Mouse (Mus musculus) MEL (cell line): Measurements from ENCODE around the gene Ubxn10. TPM values are rescaled to one million over a fixed set of nuclear protein-coding genes. Genes with fewer than 3 reads are reported as not detected.

ENCODE experiments used
- DNase-seq: peaks from one replicate; pipeline ENCODE4 v3.0.0; 2011; ENCODE audit warnings: low read depth, low spot score
- H3K27ac ChIP-seq: 2 replicates; pipeline ENCODE4 v1.5.1; 2012; ENCODE audit warnings: low read depth, mild to moderate bottlenecking, control low read depth, low read length, moderate library complexity; ENCODE audit not compliant: control insufficient read depth
- H3K27me3 ChIP-seq, 2 experiments: fragments of 150-350 bp in 1 of 2; sonication (generic) in 1 of 2; 2 replicates each; pipeline ENCODE4 v1.6.1; 2012; ENCODE audit warnings: low read length in 2 of 2, mild to moderate bottlenecking in 2 of 2, improper control_type of control experiment in 1 of 2, moderate library complexity in 1 of 2; ENCODE audit not compliant: insufficient read depth in 2 of 2, control insufficient read depth in 1 of 2
- H3K36me3 ChIP-seq, 2 experiments: 2 replicates each; pipeline ENCODE4 v1.6.1; 2012 to 2014; ENCODE audit warnings: low read length in 2 of 2, improper control_type of control experiment in 1 of 2, inconsistent platforms in 1 of 2, mild to moderate bottlenecking in 1 of 2; ENCODE audit not compliant: insufficient read depth in 2 of 2, control insufficient read depth in 1 of 2
- H3K4me1 ChIP-seq, 2 experiments: fragments of 150-350 bp in 1 of 2; sonication (generic) in 1 of 2; 2 replicates each; pipeline ENCODE4 v1.6.1; 2012; ENCODE audit warnings: low read length in 2 of 2, improper control_type of control experiment in 1 of 2, mild to moderate bottlenecking in 1 of 2; ENCODE audit not compliant: insufficient read depth in 2 of 2, control insufficient read depth in 1 of 2
- H3K4me3 ChIP-seq, 2 experiments: fragments of 150-350 bp in 1 of 2; sonication (generic) in 1 of 2; 2 replicates each; pipeline ENCODE4 v1.5.1; 2012; ENCODE audit warnings: low read depth in 2 of 2, low read length in 2 of 2, mild to moderate bottlenecking in 2 of 2, moderate library complexity in 2 of 2, control low read depth in 1 of 2, improper control_type of control experiment in 1 of 2; ENCODE audit not compliant: control insufficient read depth in 1 of 2, insufficient read depth in 1 of 2
- H3K79me2 ChIP-seq: 2 replicates; pipeline ENCODE4 v1.6.1; 2012; ENCODE audit warnings: mild to moderate bottlenecking, low read length, moderate library complexity; ENCODE audit not compliant: control insufficient read depth, poor library complexity, insufficient read depth
- H3K9ac ChIP-seq: 2 replicates; pipeline ENCODE4 v1.6.1; 2012; ENCODE audit warnings: low read depth, mild to moderate bottlenecking, control low read depth, low read length, moderate library complexity; ENCODE audit not compliant: control insufficient read depth, poor library complexity, severe bottlenecking
- H3K9me3 ChIP-seq: fragments of 150-350 bp; sonication (generic); replicated peaks from 2 replicates; pipeline ENCODE4 v1.6.1; 2012; ENCODE audit warnings: mild to moderate bottlenecking, low read length, improper control_type of control experiment, moderate library complexity; ENCODE audit not compliant: insufficient read depth
- CHD1 ChIP-seq: IDR thresholded peaks from 2 replicates; pipeline ENCODE4 v1.6.1; 2012; ENCODE audit warnings: low read depth, mild to moderate bottlenecking, inconsistent platforms, low read length, improper control_type of control experiment
- CHD2 ChIP-seq: IDR thresholded peaks from 2 replicates; pipeline ENCODE4 v1.6.1; 2011; ENCODE audit warnings: low read length, improper control_type of control experiment
- CTCF ChIP-seq, 3 experiments: IDR thresholded peaks in 2 of 3; conservative IDR thresholded peaks in 1 of 3; 2 replicates each; pipeline ENCODE4 v1.5.1; 2011 to 2012; ENCODE audit warnings: low read length in 3 of 3, low read depth in 2 of 3, mild to moderate bottlenecking in 2 of 3, improper control_type of control experiment in 1 of 3, inconsistent platforms in 1 of 3, mixed read lengths in 1 of 3, moderate library complexity in 1 of 3; ENCODE audit not compliant: control insufficient read depth in 1 of 3, insufficient read depth in 1 of 3, poor library complexity in 1 of 3, severe bottlenecking in 1 of 3
- E2F4 ChIP-seq: IDR thresholded peaks from 2 replicates; pipeline ENCODE4 v1.6.1; 2011; ENCODE audit warnings: low read depth, low read length, improper control_type of control experiment, borderline replicate concordance
- EP300 ChIP-seq, 2 experiments: IDR thresholded peaks; 2 replicates each; pipeline ENCODE4 v1.6.1; 2011; ENCODE audit warnings: improper control_type of control experiment in 2 of 2, low read length in 2 of 2, low read depth in 1 of 2, mild to moderate bottlenecking in 1 of 2
- ETS1 ChIP-seq: IDR thresholded peaks from 2 replicates; pipeline ENCODE4 v1.6.1; 2012; ENCODE audit warnings: low read depth, mild to moderate bottlenecking, inconsistent platforms, low read length, improper control_type of control experiment, moderate library complexity
- JUND ChIP-seq: IDR thresholded peaks from 2 replicates; pipeline ENCODE4 v1.6.1; 2011; ENCODE audit warnings: low read depth, mild to moderate bottlenecking, improper control_type of control experiment, low read length
- KAT2A ChIP-seq: conservative IDR thresholded peaks from 2 replicates; pipeline ENCODE4 v1.6.1; 2012; ENCODE audit warnings: low read depth, low read length, improper control_type of control experiment, inconsistent platforms
- MAX ChIP-seq: IDR thresholded peaks from 2 replicates; pipeline ENCODE4 v1.6.1; 2011; ENCODE audit warnings: low read length, improper control_type of control experiment
- MXI1 ChIP-seq: IDR thresholded peaks from 2 replicates; pipeline ENCODE4 v1.6.1; 2011; ENCODE audit warnings: mild to moderate bottlenecking, low read depth, low read length, improper control_type of control experiment
- MYB ChIP-seq: IDR thresholded peaks from 2 replicates; pipeline ENCODE4 v1.6.1; 2011; ENCODE audit warnings: mild to moderate bottlenecking, low read depth, low read length, improper control_type of control experiment
- MYC ChIP-seq: IDR thresholded peaks from 2 replicates; pipeline ENCODE4 v1.6.1; 2011; ENCODE audit warnings: low read depth, mild to moderate bottlenecking, low read length, improper control_type of control experiment, moderate library complexity
- POLR2A ChIP-seq, 2 experiments: IDR thresholded peaks; 2 replicates each; pipeline ENCODE4 v1.6.1; 2011 to 2012; ENCODE audit warnings: low read length in 2 of 2, mild to moderate bottlenecking in 2 of 2, control low read depth in 1 of 2, improper control_type of control experiment in 1 of 2, low read depth in 1 of 2, moderate library complexity in 1 of 2; ENCODE audit not compliant: control insufficient read depth in 1 of 2, insufficient read depth in 1 of 2, poor library complexity in 1 of 2
- POLR2AphosphoS2 ChIP-seq: IDR thresholded peaks from 2 replicates; pipeline ENCODE4 v1.6.1; 2011; ENCODE audit warnings: low read length, improper control_type of control experiment
- RCOR1 ChIP-seq: IDR thresholded peaks from 2 replicates; pipeline ENCODE4 v1.6.1; 2012; ENCODE audit warnings: low read depth, mild to moderate bottlenecking, inconsistent platforms, low read length, improper control_type of control experiment
- TCF12 ChIP-seq: IDR thresholded peaks from 2 replicates; pipeline ENCODE4 v1.6.1; 2014; ENCODE audit warnings: low read depth, mild to moderate bottlenecking, inconsistent platforms, low read length, improper control_type of control experiment, moderate library complexity
- USF1 ChIP-seq: IDR thresholded peaks from 2 replicates; pipeline ENCODE4 v1.6.1; 2014; ENCODE audit warnings: low read depth, mild to moderate bottlenecking, inconsistent platforms, low read length, improper control_type of control experiment, moderate library complexity
- ZC3H11A ChIP-seq: IDR thresholded peaks from 2 replicates; pipeline ENCODE4 v1.6.1; 2012; ENCODE audit warnings: low read depth, mild to moderate bottlenecking, inconsistent platforms, low read length, improper control_type of control experiment
- ZKSCAN1 ChIP-seq: IDR thresholded peaks from 2 replicates; pipeline ENCODE4 v1.6.1; 2012; ENCODE audit warnings: low read depth, mild to moderate bottlenecking, inconsistent platforms, low read length, improper control_type of control experiment, moderate library complexity
- ZMIZ1 ChIP-seq: IDR thresholded peaks from 2 replicates; pipeline ENCODE4 v1.6.1; 2012; ENCODE audit warnings: low read depth, mild to moderate bottlenecking, inconsistent platforms, low read length, improper control_type of control experiment, moderate library complexity
- polyA plus RNA-seq, 2 experiments: library from polyadenylated mRNA; stranded (reverse) in 1 of 2; unstranded in 1 of 2; fragments of >175 nt in 1 of 2; fragments of >200 nt in 1 of 2; gene quantifications; 2 replicates each; pipeline versions ENCODE4 v1.2.1 to v1.2.4; 2012; ENCODE audit warnings: low replicate concordance in 2 of 2, low read depth in 1 of 2; ENCODE audit not compliant: insufficient read length in 2 of 2, insufficient read depth in 1 of 2, missing spikeins in 1 of 2
- total RNA-seq: library from RNA; depleted of rRNA; stranded (reverse); fragments of 300-350 nt; gene quantifications from 2 replicates; pipeline ENCODE4 v1.2.3, GENCODE M21; 2012

Ubxn10 gene
- total and polyA plus RNA-seq, 3 experiments, result not detected

DNA sequence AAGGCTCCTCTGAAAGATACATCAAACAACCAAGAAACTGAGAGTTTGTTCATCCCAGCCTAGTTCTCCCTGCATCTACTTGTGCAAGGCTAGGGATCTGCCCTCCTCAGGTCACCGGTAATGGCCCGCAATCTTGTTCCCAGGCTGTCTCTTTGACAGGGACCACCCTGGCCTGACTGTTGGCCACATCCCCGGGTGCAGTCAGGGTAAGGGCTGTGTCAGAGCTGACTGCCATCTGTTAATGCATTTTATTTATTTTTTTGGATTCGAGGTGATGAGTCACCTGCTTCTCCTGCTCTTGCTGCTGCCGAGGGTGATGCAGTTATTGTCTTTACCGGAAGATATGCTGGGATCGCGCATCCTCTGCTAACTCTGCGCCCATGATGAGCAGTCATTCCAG lies 20.3 kb downstream of the Ubxn10 start:
- no peaks in the 10 kb centered on the region for H3K4me1 ChIP-seq
- no peaks in the 10 kb centered on the region for H3K36me3 ChIP-seq
- H3K9me3 ChIP-seq, result no peaks in the 10 kb centered on the region
- no peak overlapping the region for H3K27ac ChIP-seq
- no peaks in the 10 kb centered on the region for H3K27me3 ChIP-seq
- TF ChIP-seq JUND (no peak), TCF12 (no peak), POLR2A (IDR thresholded peaks at IDR 0.05; ENCODE audit: control insufficient read depth in 1 of 2, insufficient read depth in 1 of 2, low read depth in 1 of 2, low read length in 2 of 2, poor library complexity in 1 of 2) (no peak), E2F4 (no peak)
- no peak for DNase-seq
- no peaks in the 10 kb centered on the region for H3K79me2 ChIP-seq
- H3K9ac ChIP-seq, result no peak overlapping the region
- no peak overlapping the region for H3K4me3 ChIP-seq

DNA sequence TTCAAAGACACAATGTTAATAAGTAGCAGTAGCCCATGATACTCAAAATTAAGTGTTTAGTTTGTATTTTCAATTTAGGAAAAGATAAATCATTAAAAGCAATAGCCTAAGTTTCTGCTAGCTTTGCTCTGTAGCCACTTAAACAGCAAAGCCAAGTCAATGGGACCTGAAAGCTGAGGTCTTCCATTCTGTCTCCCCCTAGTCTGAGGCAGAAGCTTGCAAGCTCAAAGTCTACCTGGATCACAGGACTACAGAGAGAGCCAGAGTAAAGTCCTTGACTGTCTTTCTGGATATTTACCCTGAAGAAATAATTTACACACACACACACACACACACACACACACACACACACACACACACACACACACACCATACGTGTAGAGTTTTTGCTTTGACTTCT lies 22.8 kb downstream of the Ubxn10 start:
- Histone ChIP-seq H3K27ac (no peak overlapping the region), H3K79me2 (no peaks in the 10 kb centered on the region), H3K27me3 (no peaks in the 10 kb centered on the region), H3K4me1 (no peaks in the 10 kb centered on the region), H3K36me3 (no peaks in the 10 kb centered on the region), H3K9ac (no peak overlapping the region), H3K4me3 (no peak overlapping the region), H3K9me3 (no peaks in the 10 kb centered on the region)
- DNase-seq, result no peak
- TF ChIP-seq POLR2AphosphoS2 (no peak), CTCF (IDR thresholded peaks at IDR 0.05 in 2 of 3, conservative IDR thresholded peaks at IDR 0.05 in 1 of 3; ENCODE audit: control insufficient read depth in 1 of 3, insufficient read depth in 1 of 3, low read depth in 2 of 3, low read length in 3 of 3, poor library complexity in 1 of 3, severe bottlenecking in 1 of 3) (no peak), CHD2 (no peak)

DNA sequence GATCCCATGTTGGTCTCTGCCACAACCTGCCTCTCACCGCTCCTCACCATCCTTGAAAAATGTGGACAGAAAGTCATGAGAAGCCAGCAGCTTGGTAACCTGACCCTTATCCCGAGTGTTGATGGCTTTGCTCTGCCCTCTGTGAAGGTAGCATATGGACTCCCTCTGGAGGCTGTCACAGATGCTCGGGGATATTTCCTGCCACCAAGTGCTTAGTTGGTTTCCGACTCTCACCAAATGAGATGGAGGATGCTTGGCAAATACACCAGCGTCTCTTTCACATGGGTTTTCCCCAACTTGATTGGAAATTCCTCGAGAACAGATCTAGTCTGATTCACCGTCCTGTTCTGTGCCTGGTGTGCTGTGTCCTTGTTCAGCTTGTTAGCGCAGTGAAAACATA lies 24.3 kb downstream of the Ubxn10 start:
- no peak for TF ChIP-seq RCOR1
- TF ChIP-seq ZC3H11A, result no peak
- no peak for TF ChIP-seq EP300 (IDR thresholded peaks at IDR 0.05; ENCODE audit: low read depth in 1 of 2, low read length in 2 of 2)
- TF ChIP-seq USF1, result no peak
- no peak for TF ChIP-seq ZKSCAN1
- no peak for TF ChIP-seq CHD2
- no peak for TF ChIP-seq MYC
- no peak for TF ChIP-seq CHD1
- no peak for TF ChIP-seq TCF12
- TF ChIP-seq MXI1, result no peak
- no peak for TF ChIP-seq E2F4
- TF ChIP-seq CTCF (IDR thresholded peaks at IDR 0.05 in 2 of 3, conservative IDR thresholded peaks at IDR 0.05 in 1 of 3; ENCODE audit: control insufficient read depth in 1 of 3, insufficient read depth in 1 of 3, low read depth in 2 of 3, low read length in 3 of 3, poor library complexity in 1 of 3, severe bottlenecking in 1 of 3), result no peak
- no peak for TF ChIP-seq ETS1
- TF ChIP-seq KAT2A, result no peak
- TF ChIP-seq MYB, result no peak
- TF ChIP-seq MAX, result no peak
- no peak for TF ChIP-seq ZMIZ1
- TF ChIP-seq, all 39 proteins: peak for 0
- H3K27me3 ChIP-seq, result no peaks in the 10 kb centered on the region
- no peak overlapping the region for H3K4me3 ChIP-seq
- no peak overlapping the region for H3K27ac ChIP-seq
- no peak overlapping the region for H3K9ac ChIP-seq
- H3K79me2 ChIP-seq, result no peaks in the 10 kb centered on the region
- DNase-seq, result no peak
- no peaks in the 10 kb centered on the region for H3K4me1 ChIP-seq
- H3K9me3 ChIP-seq, result no peaks in the 10 kb centered on the region
- no peaks in the 10 kb centered on the region for H3K36me3 ChIP-seq
